Mouse (Mus musculus) megakaryocyte, embryonic 14.5 days (primary cell): ENCODE data around the gene Six1. TPM values are rescaled to one million over a fixed set of nuclear protein-coding genes. Genes with fewer than 3 reads are reported as not detected.
"Not testable (repeated sequence)": the region's sequence is repeated elsewhere in the genome, so short reads cannot be mapped to it uniquely, and the experiment has no call there.

Source experiments
- H3K27me3 ChIP-seq: replicated peaks from 2 replicates; pipeline ENCODE3; 2012; ENCODE audit warnings: inconsistent platforms
- H3K36me3 ChIP-seq: replicated peaks from 2 replicates; pipeline ENCODE3; 2012; ENCODE audit warnings: low read length, inconsistent platforms, mixed read lengths
- H3K4me1 ChIP-seq: 2 replicates; pipeline ENCODE4 v1.6.1; 2012; ENCODE audit warnings: inconsistent platforms
- H3K4me3 ChIP-seq: replicated peaks from 2 replicates; pipeline ENCODE3; 2012; ENCODE audit warnings: moderate library complexity, mild to moderate bottlenecking, inconsistent platforms
- H3K9me3 ChIP-seq: 2 replicates; pipeline ENCODE4 v1.6.1; 2012; ENCODE audit warnings: inconsistent platforms
- FLI1 ChIP-seq: IDR thresholded peaks from 2 replicates; pipeline ENCODE4 v1.6.1; 2012; ENCODE audit warnings: low read length, inconsistent platforms, mixed read lengths
- GATA1 ChIP-seq: IDR thresholded peaks from 3 replicates; pipeline ENCODE4 v1.6.1; 2012; ENCODE audit warnings: mixed read lengths, low read length, inconsistent platforms, borderline replicate concordance
- polyA plus RNA-seq: library from polyadenylated mRNA; stranded (reverse); fragments of >175 nt; gene quantifications from 2 replicates; pipeline ENCODE4 v1.2.3, GENCODE M21; 2012; ENCODE audit warnings: low replicate concordance; ENCODE audit not compliant: insufficient read depth

Six1 gene
- polyA plus RNA-seq, 1 experiment = 8.1 TPM

DNA sequence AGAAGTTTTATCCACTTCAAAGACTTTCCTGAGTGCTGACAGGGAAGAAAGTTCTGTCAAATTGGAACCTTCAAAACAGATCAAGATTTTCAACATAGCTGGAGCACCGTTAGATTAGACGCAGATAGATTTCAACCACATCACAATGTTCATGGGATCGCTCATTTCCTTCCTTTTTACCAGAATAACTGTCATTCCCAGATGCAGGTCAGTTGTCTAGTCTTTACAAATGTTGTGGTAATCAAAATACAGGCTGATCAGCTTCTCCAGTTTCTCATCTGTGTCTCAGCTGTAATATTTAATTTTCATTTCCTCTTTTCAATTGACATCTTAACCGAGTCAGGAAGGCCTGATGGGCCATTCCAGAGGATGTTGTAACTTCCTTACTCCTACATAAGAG is 30.1 kb upstream of the Six1 start:
- peaks cover 19% of the 10 kb centered on the region for H3K4me1 ChIP-seq
- H3K36me3 ChIP-seq = no peaks in the 10 kb centered on the region
- TF ChIP-seq GATA1 = no peak
- no peak for TF ChIP-seq FLI1
- H3K4me3 ChIP-seq = no peak overlapping the region
- H3K9me3 ChIP-seq = no peaks in the 10 kb centered on the region
- no peaks in the 10 kb centered on the region for H3K27me3 ChIP-seq

DNA sequence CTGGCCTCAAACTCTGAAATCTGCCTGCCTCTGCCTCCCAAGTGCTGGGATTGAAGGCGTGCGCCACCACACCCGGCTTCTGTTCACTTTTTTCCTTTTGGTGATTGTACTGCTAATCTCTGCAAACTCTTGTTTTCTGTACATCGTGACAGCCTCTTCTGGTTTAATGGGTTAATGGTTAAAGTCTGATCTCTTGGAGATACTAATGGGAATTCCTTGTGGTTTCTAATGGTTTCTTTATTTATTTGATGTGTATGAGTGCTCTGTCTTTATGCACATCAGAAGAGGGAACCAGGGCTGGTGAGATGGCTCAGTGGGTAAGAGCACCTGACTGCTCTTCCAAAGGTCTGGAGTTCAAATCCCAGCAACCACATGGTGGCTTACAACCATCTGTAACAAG is 28.1 kb upstream of the Six1 start:
- H3K9me3 ChIP-seq, H3K4me3 ChIP-seq, H3K4me1 ChIP-seq, H3K36me3 ChIP-seq, H3K27me3 ChIP-seq: not testable (repeated sequence)

DNA sequence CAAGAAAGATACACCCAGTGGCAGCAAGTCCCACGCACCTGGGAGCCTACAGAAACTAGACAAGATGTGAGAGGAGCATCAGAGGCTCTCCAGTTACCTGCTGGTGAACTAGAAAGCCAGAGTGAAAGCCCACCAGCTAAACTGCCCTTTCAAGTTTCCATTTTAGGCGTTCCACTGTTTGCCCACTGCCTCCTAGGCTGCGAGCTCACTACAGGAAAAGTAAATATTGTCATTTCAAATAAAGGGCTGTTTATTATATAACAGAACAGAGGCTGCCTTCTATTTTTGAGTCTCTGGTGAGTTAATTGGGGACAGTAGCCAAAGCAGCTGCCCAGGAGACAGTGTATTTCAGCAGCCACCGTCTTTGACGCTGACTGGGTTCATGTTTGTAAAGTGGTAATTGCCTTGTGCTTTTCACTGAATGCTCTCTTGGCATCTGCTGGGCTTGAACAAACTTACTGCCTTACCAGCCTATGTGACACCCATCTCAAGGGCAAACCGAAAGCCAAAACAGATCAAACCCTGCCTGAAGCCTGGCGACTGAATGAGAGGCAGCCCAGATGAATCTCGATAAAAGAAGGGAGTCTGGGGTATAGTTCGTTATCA is 7.2 kb upstream of the Six1 start:
- H3K27me3 ChIP-seq = peaks cover 26% of the 10 kb centered on the region
- no peaks in the 10 kb centered on the region for H3K9me3 ChIP-seq
- H3K36me3 ChIP-seq = no peaks in the 10 kb centered on the region
- H3K4me1 ChIP-seq = peaks cover 11% of the 10 kb centered on the region
- no peak overlapping the region for H3K4me3 ChIP-seq
- TF ChIP-seq GATA1 (no peak), FLI1 (no peak)

DNA sequence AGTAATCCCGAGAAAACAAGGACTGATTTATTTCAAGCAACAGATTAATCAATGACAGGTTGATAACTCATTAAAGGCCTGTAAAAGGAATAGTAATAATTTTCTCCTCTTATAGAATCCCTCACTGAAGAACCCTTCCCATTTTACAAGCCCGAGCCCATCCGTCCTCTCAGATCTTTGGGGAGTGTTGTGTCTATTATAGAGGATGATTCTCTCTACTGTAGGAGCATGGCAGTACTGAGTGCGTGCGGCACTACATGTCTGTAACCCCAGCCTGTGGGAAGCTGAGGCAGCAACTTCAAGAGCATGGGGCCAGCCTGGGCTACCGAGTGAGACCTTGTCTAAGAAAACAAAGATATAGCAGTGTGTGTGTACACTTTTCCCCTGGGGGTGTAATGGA is 3.8 kb upstream of the Six1 start:
- no peak for TF ChIP-seq GATA1
- no peak for TF ChIP-seq FLI1
- Histone ChIP-seq H3K9me3 (no peaks in the 10 kb centered on the region), H3K27me3 (peaks cover 49% of the 10 kb centered on the region)

DNA sequence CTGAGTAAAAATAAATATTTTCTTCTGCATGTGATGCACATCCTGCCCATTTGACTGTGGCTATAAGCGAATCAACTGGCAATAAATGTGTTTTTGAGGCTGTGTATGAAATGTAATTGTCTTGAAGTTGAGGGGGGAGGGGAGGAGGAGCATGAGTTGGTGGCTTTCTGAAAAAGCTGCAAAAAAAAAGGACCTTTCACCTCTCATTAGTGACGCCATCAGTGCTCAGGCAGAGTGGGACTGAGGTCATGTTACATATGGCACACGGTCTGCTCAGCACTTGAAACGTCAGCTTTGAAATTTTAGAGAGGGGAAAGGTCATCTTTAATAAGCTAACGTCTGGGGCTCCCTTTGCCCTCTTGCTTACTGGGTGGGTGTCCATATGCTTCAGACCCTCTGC is 1.8 kb upstream of the Six1 start:
- peaks cover 44% of the 10 kb centered on the region for H3K4me1 ChIP-seq
- peaks cover 59% of the 10 kb centered on the region for H3K27me3 ChIP-seq
- H3K36me3 ChIP-seq = no peaks in the 10 kb centered on the region
- no peak overlapping the region for H3K4me3 ChIP-seq
- no peak for TF ChIP-seq GATA1
- TF ChIP-seq FLI1 = no peak
- no peaks in the 10 kb centered on the region for H3K9me3 ChIP-seq

More for the DNA sequence above, 3.8 kb upstream of the Six1 start:
- H3K4me1 ChIP-seq = peaks cover 36% of the 10 kb centered on the region
- no peaks in the 10 kb centered on the region for H3K36me3 ChIP-seq
- H3K4me3 ChIP-seq = no peak overlapping the region

DNA sequence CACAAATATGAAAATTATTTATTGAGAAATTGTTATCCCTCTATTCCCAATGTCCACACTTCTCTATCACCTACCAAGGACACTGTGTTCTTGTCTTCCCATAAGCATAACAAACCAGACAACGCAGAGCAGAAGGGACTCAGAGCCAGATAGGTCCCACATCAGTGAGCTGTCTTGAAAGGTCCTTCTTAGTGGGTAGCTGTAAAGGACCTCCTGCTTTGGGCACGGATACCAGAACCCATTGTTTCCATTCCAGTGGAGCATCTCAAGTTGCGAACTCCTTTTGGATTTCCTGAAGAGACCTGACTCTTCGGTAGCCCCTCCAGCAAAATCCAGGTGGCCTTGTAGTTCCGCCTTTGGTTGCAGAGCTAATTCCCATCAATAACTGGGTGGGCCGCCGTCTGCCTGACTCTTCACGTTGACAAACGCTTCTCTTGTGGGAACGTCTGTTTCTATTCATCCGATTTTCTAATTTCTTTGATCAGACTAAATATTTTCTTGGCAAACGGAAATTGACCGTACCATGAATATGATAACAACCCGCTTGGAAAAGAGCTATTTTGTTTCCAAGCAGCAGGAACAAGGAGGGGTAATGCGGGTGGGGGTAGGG is 994 bp upstream of the Six1 start:
- Histone ChIP-seq H3K36me3 (no peaks in the 10 kb centered on the region), H3K27me3 (peaks cover 67% of the 10 kb centered on the region), H3K9me3 (no peaks in the 10 kb centered on the region), H3K4me3 (peak overlapping the region; percentile 94), H3K4me1 (peaks cover 51% of the 10 kb centered on the region)
- no peak for TF ChIP-seq GATA1
- no peak for TF ChIP-seq FLI1

DNA sequence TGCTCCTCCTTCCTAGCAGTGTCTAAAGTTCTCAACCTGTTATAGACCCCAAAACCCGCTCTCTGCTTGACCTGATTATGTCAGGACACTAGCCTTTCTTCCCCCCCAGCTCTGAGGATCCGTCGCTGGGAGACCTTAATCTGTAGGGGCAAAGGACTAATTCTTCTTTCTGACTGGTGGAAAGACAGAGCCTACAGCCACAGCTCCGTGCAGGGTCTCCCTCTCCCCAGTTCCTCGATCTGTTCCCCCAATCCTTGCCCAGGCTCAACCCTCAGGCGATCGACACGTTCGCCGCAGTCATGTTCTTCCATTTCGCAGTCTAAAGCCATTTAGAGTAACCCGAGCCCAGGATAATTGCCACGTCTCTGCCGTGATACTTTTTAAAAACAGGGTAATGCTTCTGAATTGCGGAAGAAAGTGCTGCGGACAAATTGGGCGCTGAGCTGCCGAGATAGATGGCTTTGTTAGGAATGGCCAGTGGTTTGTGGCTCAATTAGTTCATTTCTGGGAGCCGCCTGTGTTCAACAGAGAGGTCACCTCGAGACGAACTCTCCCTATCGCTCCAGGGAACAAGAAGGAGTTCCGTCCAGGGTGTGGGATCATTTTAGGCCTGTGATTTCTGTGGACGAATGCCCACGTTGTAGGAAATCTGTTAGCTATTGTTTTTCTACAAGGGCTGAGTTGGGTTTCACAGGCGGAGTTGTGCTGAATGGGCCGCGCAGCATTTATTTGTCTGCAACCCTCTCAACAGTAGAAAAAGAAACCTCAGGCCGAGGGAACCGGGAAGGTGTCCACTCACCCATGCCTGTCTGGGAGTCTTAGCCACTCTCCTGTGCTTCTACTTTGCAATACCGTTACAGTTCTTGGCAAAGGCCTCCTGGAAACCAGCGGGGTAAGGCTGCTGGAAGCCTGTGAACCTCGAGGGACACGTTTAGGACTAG is 766 bp downstream of the Six1 start:
- Histone ChIP-seq H3K36me3 (no peaks in the 10 kb centered on the region), H3K4me1 (peaks cover 54% of the 10 kb centered on the region), H3K4me3 (peak overlapping the region; percentile 94), H3K27me3 (peaks cover 78% of the 10 kb centered on the region), H3K9me3 (no peaks in the 10 kb centered on the region)
- no peak for TF ChIP-seq FLI1
- TF ChIP-seq GATA1 = no peak

DNA sequence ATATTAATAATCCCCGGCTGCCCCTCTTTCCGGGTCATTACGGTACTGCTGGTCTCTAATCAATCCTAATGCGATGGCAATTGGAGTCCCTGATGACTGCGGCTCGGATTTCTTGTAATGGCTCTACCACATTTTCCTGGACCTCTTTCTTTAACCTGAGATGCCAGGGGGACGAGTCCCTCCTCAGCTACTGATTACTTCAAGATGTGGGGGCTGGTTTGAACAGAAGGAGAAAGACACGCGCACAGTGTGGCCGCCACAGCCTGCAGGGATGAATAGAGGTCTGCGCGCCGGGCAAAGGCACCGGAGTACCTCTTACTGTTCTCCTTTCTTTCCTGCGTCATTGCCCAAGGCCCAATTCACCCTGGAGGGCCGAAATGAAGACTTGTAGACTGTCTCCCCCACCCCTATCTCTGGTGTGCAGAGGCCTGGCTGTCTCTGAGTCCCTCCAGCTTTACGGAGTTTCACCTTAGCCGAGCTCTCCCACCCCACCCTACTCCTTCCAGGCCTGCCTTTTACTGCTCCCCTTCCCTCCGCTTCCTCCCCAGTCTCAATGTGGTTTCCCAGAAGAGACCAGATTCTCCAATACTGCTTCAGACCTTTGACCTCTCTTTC is 1.5 kb downstream of the Six1 start:
- Histone ChIP-seq H3K36me3 (no peaks in the 10 kb centered on the region), H3K9me3 (no peaks in the 10 kb centered on the region), H3K27me3 (peaks cover 81% of the 10 kb centered on the region), H3K4me3 (peak overlapping the region; percentile 94), H3K4me1 (peaks cover 57% of the 10 kb centered on the region)
- TF ChIP-seq FLI1 (no peak), GATA1 (no peak)

DNA sequence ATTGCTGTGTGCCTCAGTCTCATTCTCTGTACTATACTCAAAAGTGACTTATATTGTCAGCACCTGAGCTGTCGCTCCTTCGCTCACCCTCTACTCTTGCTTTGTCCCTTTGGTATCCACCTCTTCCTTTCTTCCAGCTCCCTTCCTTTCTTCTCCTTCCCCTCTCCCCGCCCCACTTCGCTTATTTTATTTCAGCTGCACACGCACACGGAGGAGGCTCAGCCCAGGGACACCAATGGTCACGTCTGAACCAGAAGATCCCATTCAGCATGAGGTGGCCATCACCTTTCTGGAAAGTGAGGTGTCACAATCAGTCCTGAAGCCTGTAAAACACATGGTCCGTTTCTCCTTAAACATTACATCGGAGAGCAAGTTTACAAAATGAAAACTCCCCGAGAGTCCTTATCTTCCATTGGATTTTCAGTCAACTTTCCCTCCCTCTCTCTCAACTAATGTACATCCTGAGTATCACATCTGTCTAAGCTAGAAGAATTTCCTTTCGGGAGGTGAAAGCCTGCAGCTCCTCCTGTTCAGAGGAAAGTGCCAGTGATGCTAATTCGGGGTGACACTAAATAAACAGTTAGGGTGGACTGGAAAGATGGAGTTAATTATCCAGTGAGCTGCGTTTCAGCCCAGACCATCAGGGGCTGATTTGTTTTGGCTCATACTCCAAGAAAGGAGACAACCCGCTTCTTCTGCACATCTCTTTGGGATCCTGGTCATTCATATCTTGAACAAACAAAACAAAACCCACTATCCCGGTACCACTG is 2.7 kb downstream of the Six1 start:
- Histone ChIP-seq H3K9me3 (no peaks in the 10 kb centered on the region), H3K4me3 (peak overlapping the region; percentile 72), H3K36me3 (no peaks in the 10 kb centered on the region), H3K4me1 (peaks cover 68% of the 10 kb centered on the region), H3K27me3 (peaks cover 85% of the 10 kb centered on the region)
- TF ChIP-seq GATA1 (no peak), FLI1 (no peak)
